Mouse (Mus musculus) ovary, postnatal 10 days (tissue): ENCODE measurements around the gene Pmepa1.

Experiments
- DNase-seq: peaks from one replicate; pipeline ENCODE4 v3.0.0; 2022; ENCODE audit warnings: low spot score

Gene Pmepa1

GRCm38 (mm10) chr2:173275343-173276201 is 761 bp downstream of the Pmepa1 start:
- DNase-seq = no peak

- DNase-seq = no peak
Measured at GRCm38 (mm10) chr2:173274428-173275342, 1.6 kb downstream of the Pmepa1 start.

- DNase-seq = no peak
Measured at GRCm38 (mm10) chr2:173273885-173274284, 2.4 kb downstream of the Pmepa1 start.

- DNase-seq = no peak
Measured at GRCm38 (mm10) chr2:173272354-173272900, 3.9 kb downstream of the Pmepa1 start.

GRCm38 (mm10) chr2:173271541-173271940 is 4.8 kb downstream of the Pmepa1 start:
- DNase-seq = no peak

- no peak for DNase-seq
Measured at GRCm38 (mm10) chr2:173270601-173271248, 5.6 kb downstream of the Pmepa1 start.

- DNase-seq = no peak
Measured at GRCm38 (mm10) chr2:173270196-173270595, 6.1 kb downstream of the Pmepa1 start.

- DNase-seq = no peak
Measured at GRCm38 (mm10) chr2:173267562-173267961, 8.8 kb downstream of the Pmepa1 start.

GRCm38 (mm10) chr2:173266349-173267112 is 9.8 kb downstream of the Pmepa1 start:
- DNase-seq = no peak

- no peak for DNase-seq
Measured at GRCm38 (mm10) chr2:173265468-173266265, 10.7 kb downstream of the Pmepa1 start.

- DNase-seq = no peak
Measured at GRCm38 (mm10) chr2:173264467-173265128, 11.7 kb downstream of the Pmepa1 start.

- DNase-seq = no peak
Measured at GRCm38 (mm10) chr2:173263636-173264330, 12.6 kb downstream of the Pmepa1 start.

- no peak for DNase-seq
Measured at GRCm38 (mm10) chr2:173261497-173261896, 14.8 kb downstream of the Pmepa1 start.

- DNase-seq = no peak
Measured at GRCm38 (mm10) chr2:173258459-173259091, 17.8 kb downstream of the Pmepa1 start.

- DNase-seq = no peak
Measured at GRCm38 (mm10) chr2:173257610-173258009, 18.7 kb downstream of the Pmepa1 start.

- DNase-seq = no peak
Measured at GRCm38 (mm10) chr2:173256552-173256949, 19.8 kb downstream of the Pmepa1 start.

- DNase-seq = no peak
Measured at GRCm38 (mm10) chr2:173255810-173256551, 20.4 kb downstream of the Pmepa1 start.
